Mouse (Mus musculus) small intestine, adult 2 months (tissue): Measurements from ENCODE around the gene Fgf4.

Experiments used
- CTCF ChIP-seq: fragments of 200-500 bp; IDR thresholded peaks from 2 replicates; pipeline ENCODE4 v1.5.1; 2012; ENCODE audit warnings: low read depth, mild to moderate bottlenecking, control low read depth, inconsistent platforms, low read length, moderate library complexity, mixed read lengths; ENCODE audit not compliant: insufficient replicate concordance, insufficient read length; ENCODE audit errors: extremely low read depth
- POLR2A ChIP-seq: fragments of 200-500 bp; IDR thresholded peaks from 2 replicates; pipeline ENCODE4 v1.6.1; 2012; ENCODE audit warnings: low read depth, mild to moderate bottlenecking, control low read depth, inconsistent platforms, low read length, moderate library complexity

GRCm38 (mm10) chr7:144823988-144824387, 23.2 kb upstream of the Fgf4 start:
- no peak for TF ChIP-seq CTCF
- TF ChIP-seq POLR2A: no peak
